Mouse (Mus musculus) heart, postnatal 0 days (tissue): ENCODE measurements around the gene Ubxn11.

Source experiments
- CTCF ChIP-seq: IDR thresholded peaks from 2 replicates; pipeline ENCODE4 v1.5.1; 2016; ENCODE audit warnings: antibody characterized with exemption, control low read depth, low read depth
- EP300 ChIP-seq: IDR thresholded peaks from 2 replicates; pipeline ENCODE4 v1.6.1; 2016; ENCODE audit warnings: antibody characterized with exemption, low read depth

- TF ChIP-seq CTCF: no peak
- TF ChIP-seq EP300: no peak
Observed at GRCm38 (mm10) chr4:134123147-134123546, 20.8 kb downstream of the Ubxn11 start.
